18 mouse cellular contexts compared by ENCODE assay signal in the genomic region with DNA sequence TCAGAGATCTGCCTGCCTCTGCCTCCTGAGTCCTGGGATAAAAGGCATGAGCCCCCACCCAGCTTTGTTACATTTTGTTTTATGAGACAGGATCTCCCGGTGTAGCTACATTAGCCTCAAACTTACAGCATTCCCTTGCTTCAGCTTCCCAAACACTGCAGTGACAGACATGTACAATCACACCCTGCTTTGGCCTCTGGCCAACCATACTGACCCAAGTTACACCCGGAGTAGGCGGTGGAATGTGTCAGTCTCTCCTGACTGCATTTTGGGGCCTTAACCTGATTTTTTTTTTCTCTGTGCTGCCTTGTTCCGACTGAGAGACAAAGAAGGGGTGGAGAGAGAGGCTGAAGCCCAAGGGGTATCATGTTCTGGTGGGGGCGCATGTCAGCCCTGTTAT. TPM values are rescaled to one million over a fixed set of nuclear protein-coding genes. Genes with fewer than 3 reads are reported as not detected.
A peak's percentile ranks its signal among the peaks of the same experiment; 100 is the strongest.
DNase-seq lines count a peak whose midpoint lies in the region; ATAC-seq and TF ChIP-seq lines count a peak whose summit lies in the region.
"Had no signal": no experiment of that assay in that cellular context is flagged by ENCODE, and none has a peak within 500 bp of the region (broad histone marks: within the 10 kb centered on the region; RNA-seq: fewer than 3 reads in every experiment).

No protein-coding gene starts in this region.

- no peak overlapping the region; a peak in 1 of 4 replicates for H3K27ac ChIP-seq in heart, embryonic 14.5 days (replicated peaks in 1 of 2; ENCODE audit: control insufficient read depth in 1 of 2, insufficient read depth in 1 of 2, low read depth in 2 of 2, low read length in 2 of 2)
- H3K27ac ChIP-seq in limb, embryonic 14.5 days (replicated peaks; ENCODE audit: low read depth, low read length), result no peak overlapping the region
- no peak overlapping the region for H3K27ac ChIP-seq in limb, embryonic 10.5 days
- H3K27ac ChIP-seq in ES-E14 (ENCODE audit: insufficient read depth, low read depth, low read length, poor library complexity, severe bottlenecking), result peak overlapping the region; percentile 87; the same call in 1 of the 2 replicates
- H3K27ac ChIP-seq in lung, embryonic 16.5 days (ENCODE audit: low read length), result no peak overlapping the region
- H3K27ac ChIP-seq: embryonic facial prominence, embryonic 15.5 days; limb, embryonic 13.5 days; neural tube, embryonic 15.5 days had no signal

- 28% methylated on average over 5 of the region's 5 CpGs for WGBS in heart, embryonic 14.5 days
- WGBS in limb, embryonic 14.5 days, result 74% methylated on average over 5 of the region's 5 CpGs
- 86% methylated on average over 5 of the region's 5 CpGs for WGBS in limb, embryonic 10.5 days
- 30% methylated on average over 5 of the region's 5 CpGs for WGBS in lung, embryonic 16.5 days

- in situ Hi-C loops in ES-E14 (cut with MboI; ENCODE audit: low sequenced_read_pairs in 2 of 2, unreplicated experiment in 2 of 2), result no loop called here

- H3K9me3 ChIP-seq in heart, embryonic 14.5 days (ENCODE audit: control insufficient read depth, low read length), result peaks cover 7% of the 10 kb centered on the region
- H3K9me3 ChIP-seq in limb, embryonic 14.5 days (ENCODE audit: control insufficient read depth, low read length), result 0 out of 2 replicates have a peak, but pooled peaks cover 6% of the 10 kb centered on the region
- no peaks in the 10 kb centered on the region for H3K9me3 ChIP-seq in limb, embryonic 10.5 days (replicated peaks)
- no peaks in the 10 kb centered on the region for H3K9me3 ChIP-seq in ES-E14 (ENCODE audit: control insufficient read depth, insufficient read depth, low read depth, low read length)
- H3K9me3 ChIP-seq in lung, embryonic 16.5 days (ENCODE audit: control insufficient read depth, low read length), result no peaks in the 10 kb centered on the region
- H3K9me3 ChIP-seq: embryonic facial prominence, embryonic 15.5 days; neural tube, embryonic 15.5 days had no signal

- H3K27me3 ChIP-seq in heart, embryonic 14.5 days (ENCODE audit: control insufficient read depth, insufficient read depth, low read length), result no peaks in the 10 kb centered on the region
- H3K27me3 ChIP-seq in limb, embryonic 14.5 days (ENCODE audit: control insufficient read depth, insufficient read depth, low read length), result no peaks in the 10 kb centered on the region
- H3K27me3 ChIP-seq in limb, embryonic 10.5 days (ENCODE audit: low read depth, poor library complexity, severe bottlenecking), result no peaks in the 10 kb centered on the region
- H3K27me3 ChIP-seq in lung, embryonic 16.5 days (ENCODE audit: control insufficient read depth, insufficient read depth, low read depth, low read length), result no peaks in the 10 kb centered on the region
- H3K27me3 ChIP-seq: embryonic facial prominence, embryonic 15.5 days; limb, embryonic 13.5 days; neural tube, embryonic 15.5 days had no signal

- H3K36me3 ChIP-seq in heart, embryonic 14.5 days (ENCODE audit: control insufficient read depth, insufficient read depth, low read length), result 0 out of 2 replicates have a peak, but pooled peaks cover 4% of the 10 kb centered on the region
- H3K36me3 ChIP-seq in limb, embryonic 14.5 days (ENCODE audit: control insufficient read depth, insufficient read depth, low read length), result 0 out of 2 replicates have a peak, but pooled peaks cover 5% of the 10 kb centered on the region
- H3K36me3 ChIP-seq in limb, embryonic 10.5 days, result peaks cover 19% of the 10 kb centered on the region
- peaks cover 11% of the 10 kb centered on the region for H3K36me3 ChIP-seq in ES-E14 (ENCODE audit: control insufficient read depth, insufficient read depth, low read length, poor library complexity, severe bottlenecking)
- H3K36me3 ChIP-seq in lung, embryonic 16.5 days (ENCODE audit: control insufficient read depth, insufficient read depth, low read length), result peaks cover 3% of the 10 kb centered on the region; the same call in 1 of the 2 replicates
- H3K36me3 ChIP-seq: embryonic facial prominence, embryonic 15.5 days had no signal

- DNase-seq in heart, adult 9 months (ENCODE audit: low spot score in 2 of 2), result no peak
- peak; percentile 21 for DNase-seq in limb, embryonic 14.5 days (ENCODE audit: low spot score)
- DNase-seq in limb, embryonic 10.5 days (ENCODE audit: low spot score), result no peak
- no peak for DNase-seq in ES-E14 (ENCODE audit: low read depth, low spot score)
- DNase-seq in left cerebral cortex, adult 18-20 months (ENCODE audit: low spot score in 2 of 2), result no peak
- no peak for DNase-seq in left cerebral cortex, adult 11 months (ENCODE audit: low spot score)
- DNase-seq: cerebellum, postnatal 25 days; forebrain, postnatal 0 days had no signal

- no peak overlapping the region for H3K9ac ChIP-seq in heart, embryonic 14.5 days (ENCODE audit: low read length)
- H3K9ac ChIP-seq in limb, embryonic 14.5 days (ENCODE audit: low read depth, low read length, severe bottlenecking), result no peak overlapping the region
- peak overlapping the region; percentile 63; the same call in 1 of the 2 replicates for H3K9ac ChIP-seq in ES-E14 (ENCODE audit: insufficient read depth, low read depth, low read length, poor library complexity, severe bottlenecking)
- no peak overlapping the region for H3K9ac ChIP-seq in lung, embryonic 16.5 days (ENCODE audit: low read length)
- H3K9ac ChIP-seq: embryonic facial prominence, embryonic 15.5 days; forebrain, postnatal 0 days; limb, embryonic 13.5 days; neural tube, embryonic 15.5 days had no signal

- peak overlapping the region; percentile 58; the same call in 1 of the 2 replicates for H3K4me2 ChIP-seq in heart, embryonic 14.5 days (ENCODE audit: low read length)
- H3K4me2 ChIP-seq in limb, embryonic 14.5 days (replicated peaks; ENCODE audit: low read depth, low read length, severe bottlenecking), result no peak overlapping the region
- H3K4me2 ChIP-seq in lung, embryonic 16.5 days (ENCODE audit: low read depth, low read length), result no peak overlapping the region

- H3K4me3 ChIP-seq in heart, embryonic 14.5 days (ENCODE audit: control insufficient read depth in 1 of 2, insufficient read depth in 1 of 2, low read depth in 1 of 2, low read length in 2 of 2), result no peak overlapping the region
- H3K4me3 ChIP-seq in limb, embryonic 14.5 days (replicated peaks; ENCODE audit: low read length), result no peak overlapping the region
- H3K4me3 ChIP-seq in limb, embryonic 10.5 days, result no peak overlapping the region
- peak overlapping the region in 1 of 2 experiments; percentile 43; a peak in 1 of 4 replicates for H3K4me3 ChIP-seq in ES-E14 (ENCODE audit: insufficient read depth in 1 of 2, low read depth in 1 of 2, low read length in 2 of 2, poor library complexity in 1 of 2, severe bottlenecking in 1 of 2)
- H3K4me3 ChIP-seq in lung, embryonic 16.5 days (ENCODE audit: low read length), result no peak overlapping the region
- H3K4me3 ChIP-seq: neural tube, embryonic 15.5 days had no signal

- peak; percentile 28; the same call in 1 of the 2 replicates for ATAC-seq in heart, embryonic 14.5 days (ENCODE audit: insufficient number of reproducible peaks, insufficient read depth, low FRiP score, low read depth)
- ATAC-seq in limb, embryonic 14.5 days (ENCODE audit: low FRiP score, low read depth), result no peak
- ATAC-seq in lung, embryonic 16.5 days (ENCODE audit: low read depth), result peak; percentile 48; the same call in 1 of the 2 replicates
- ATAC-seq: forebrain, postnatal 0 days; inflammation-experienced regulatory T-cells, adult 6 months had no signal

- TF ChIP-seq POLR2A in limb, embryonic 14.5 days (IDR thresholded peaks at IDR 0.05; ENCODE audit: borderline replicate concordance, extremely low read depth, insufficient read depth, insufficient read length), result no peak

- peaks cover 15 to 22% of the 10 kb centered on the region in 2 experiments; a peak in 3 of 4 replicates for H3K4me1 ChIP-seq in heart, embryonic 14.5 days (ENCODE audit: control insufficient read depth in 2 of 2, insufficient read depth in 2 of 2, low read length in 2 of 2)
- H3K4me1 ChIP-seq in limb, embryonic 14.5 days (ENCODE audit: control insufficient read depth, insufficient read depth, low read length), result no peaks in the 10 kb centered on the region
- no peaks in the 10 kb centered on the region for H3K4me1 ChIP-seq in limb, embryonic 10.5 days
- H3K4me1 ChIP-seq in ES-E14 (ENCODE audit: control insufficient read depth in 2 of 2, insufficient read depth in 2 of 2, low read length in 2 of 2, poor library complexity in 1 of 2), result peaks cover 4 to 19% of the 10 kb centered on the region in 2 experiments
- H3K4me1 ChIP-seq in lung, embryonic 16.5 days (replicated peaks; ENCODE audit: control insufficient read depth, insufficient read depth, low read length), result no peaks in the 10 kb centered on the region
- H3K4me1 ChIP-seq: embryonic facial prominence, embryonic 15.5 days; limb, embryonic 13.5 days; neural tube, embryonic 15.5 days had no signal

RNA-seq across cellular contexts. Expression of a gene that starts 9.1 kb away (rescaled TPM):
- 0.35 and 0.74 TPM in 2 replicates for polyA plus RNA-seq in heart, embryonic 14.5 days (2014; fragmentation: Nextera tagmentation; extraction: Ambion mirVana)
- polyA plus RNA-seq in limb, embryonic 14.5 days (2012; rRNA removed), result 0.03 and 0.08 TPM in 2 replicates
- polyA plus RNA-seq in limb, embryonic 14.5 days (2014; fragmentation: Nextera tagmentation; extraction: Ambion mirVana), result 0.26 TPM in 2 replicates
- polyA plus RNA-seq in limb, embryonic 10.5 days (2016; fragmentation: Nextera tagmentation; extraction: Ambion mirVana), result 0.50 and 0.73 TPM in 2 replicates
- total RNA-seq in ES-E14 (2012; rRNA removed), result 17.3 and 24.0 TPM in 2 replicates
- polyA plus RNA-seq in lung, embryonic 16.5 days (2015; fragmentation: Nextera tagmentation; extraction: Ambion mirVana), result 0.43 and 0.53 TPM in 2 replicates
- under 1 TPM; 0.14 to 0.40 TPM for total RNA-seq in left cerebral cortex, adult 18-20 months (2021)
- total RNA-seq: gastrocnemius, postnatal 4 days had no signal

RNA-seq across cellular contexts. Expression of a gene that starts 10.1 kb away (rescaled TPM):
- polyA plus RNA-seq in heart, embryonic 14.5 days (2014; fragmentation: Nextera tagmentation; extraction: Ambion mirVana), result not detected in 2 replicates
- 0.03 TPM in 1 of 2 replicates, not detected in the other for polyA plus RNA-seq in limb, embryonic 14.5 days (2012; rRNA removed)
- not detected in 2 replicates for polyA plus RNA-seq in limb, embryonic 14.5 days (2014; fragmentation: Nextera tagmentation; extraction: Ambion mirVana)
- polyA plus RNA-seq in limb, embryonic 10.5 days (2016; fragmentation: Nextera tagmentation; extraction: Ambion mirVana), result not detected in 2 replicates
- total RNA-seq in ES-E14 (2012; rRNA removed), result 0.58 and 0.90 TPM in 2 replicates
- polyA plus RNA-seq in lung, embryonic 16.5 days (2015; fragmentation: Nextera tagmentation; extraction: Ambion mirVana), result not detected in 2 replicates
- not detected for total RNA-seq in left cerebral cortex, adult 18-20 months (2021)
- total RNA-seq: forebrain, postnatal 0 days; gastrocnemius, postnatal 4 days; layer of hippocampus, postnatal 10 days; megakaryocyte progenitor cell, adult 5-6 weeks had no signal
- polyA plus RNA-seq: forebrain, postnatal 0 days; inflammation-experienced regulatory T-cells, adult 6 months; limb, embryonic 13.5 days; neural tube, embryonic 15.5 days; stomach, embryonic 16.5 days had no signal

RNA-seq across cellular contexts. Expression of a gene that starts 50.9 kb away (rescaled TPM):
- polyA plus RNA-seq in heart, embryonic 14.5 days (2014; fragmentation: Nextera tagmentation; extraction: Ambion mirVana), result 11.4 and 20.4 TPM in 2 replicates
- polyA plus RNA-seq in limb, embryonic 14.5 days (2012; rRNA removed), result 98.3 and 132 TPM in 2 replicates
- 34.5 and 36.3 TPM in 2 replicates for polyA plus RNA-seq in limb, embryonic 14.5 days (2014; fragmentation: Nextera tagmentation; extraction: Ambion mirVana)
- 79.0 and 90.2 TPM in 2 replicates for polyA plus RNA-seq in limb, embryonic 10.5 days (2016; fragmentation: Nextera tagmentation; extraction: Ambion mirVana)
- 24.6 and 25.9 TPM in 2 replicates for total RNA-seq in ES-E14 (2012; rRNA removed)
- polyA plus RNA-seq in lung, embryonic 16.5 days (2015; fragmentation: Nextera tagmentation; extraction: Ambion mirVana), result 34.8 and 40.6 TPM in 2 replicates
- total RNA-seq in left cerebral cortex, adult 18-20 months (2021), result 10 to 100 TPM; 86.7 to 95.8 TPM

RNA-seq across cellular contexts. Expression of a gene that starts 53.5 kb away (rescaled TPM):
- polyA plus RNA-seq in heart, embryonic 14.5 days (2014; fragmentation: Nextera tagmentation; extraction: Ambion mirVana), result 4.3 and 5.0 TPM in 2 replicates
- polyA plus RNA-seq in limb, embryonic 14.5 days (2012; rRNA removed), result 8.2 and 12.1 TPM in 2 replicates
- 4.2 and 4.5 TPM in 2 replicates for polyA plus RNA-seq in limb, embryonic 14.5 days (2014; fragmentation: Nextera tagmentation; extraction: Ambion mirVana)
- polyA plus RNA-seq in limb, embryonic 10.5 days (2016; fragmentation: Nextera tagmentation; extraction: Ambion mirVana), result 3.2 and 4.5 TPM in 2 replicates
- total RNA-seq in ES-E14 (2012; rRNA removed), result 15.8 and 22.5 TPM in 2 replicates
- 6.7 and 6.9 TPM in 2 replicates for polyA plus RNA-seq in lung, embryonic 16.5 days (2015; fragmentation: Nextera tagmentation; extraction: Ambion mirVana)
- total RNA-seq in left cerebral cortex, adult 18-20 months (2021), result 1 to 10 TPM; 2.6 to 2.7 TPM
